Mouse (Mus musculus) liver, embryonic 14.5 days (tissue): ENCODE data around the gene Cope.

Experiments used
- CTCF ChIP-seq: IDR thresholded peaks from 2 replicates; pipeline ENCODE4 v1.5.1; 2016; ENCODE audit warnings: antibody characterized with exemption, low read depth, control low read depth
- EP300 ChIP-seq: IDR thresholded peaks from 2 replicates; pipeline ENCODE4 v1.6.1; 2016; ENCODE audit warnings: antibody characterized with exemption, low read depth

DNA sequence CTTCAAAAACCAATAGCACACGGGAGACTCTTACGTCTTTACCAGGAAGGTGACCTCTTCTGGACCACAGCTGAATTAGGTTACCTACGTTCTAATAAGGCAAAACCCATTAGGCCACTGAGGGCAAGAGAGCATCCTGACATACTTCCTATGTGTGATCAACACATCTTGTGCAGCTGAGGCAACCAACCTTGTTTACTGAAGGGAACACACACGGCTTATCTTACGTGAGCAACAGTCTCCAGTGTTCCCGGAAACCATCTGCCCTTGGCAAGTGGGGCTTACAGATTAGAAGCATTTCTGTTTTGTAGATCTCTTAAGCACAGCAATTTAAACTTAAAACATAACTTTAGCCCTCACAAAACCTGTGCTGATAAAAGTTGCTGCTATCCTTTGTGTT is 25.2 kb downstream of the Cope start:
- TF ChIP-seq CTCF = no peak
- TF ChIP-seq EP300 = peak; percentile 91
